Mouse (Mus musculus): ENCODE data around the gene Zfp296.
A peak's percentile ranks its signal among the peaks of the same experiment; 100 is the strongest.

Gene Zfp296

GRCm38 (mm10) chr7:19607291-19607690 is 30.2 kb downstream of the Zfp296 start:
- DNase-seq (ENCODE audit: low spot score), result no peak

DNA sequence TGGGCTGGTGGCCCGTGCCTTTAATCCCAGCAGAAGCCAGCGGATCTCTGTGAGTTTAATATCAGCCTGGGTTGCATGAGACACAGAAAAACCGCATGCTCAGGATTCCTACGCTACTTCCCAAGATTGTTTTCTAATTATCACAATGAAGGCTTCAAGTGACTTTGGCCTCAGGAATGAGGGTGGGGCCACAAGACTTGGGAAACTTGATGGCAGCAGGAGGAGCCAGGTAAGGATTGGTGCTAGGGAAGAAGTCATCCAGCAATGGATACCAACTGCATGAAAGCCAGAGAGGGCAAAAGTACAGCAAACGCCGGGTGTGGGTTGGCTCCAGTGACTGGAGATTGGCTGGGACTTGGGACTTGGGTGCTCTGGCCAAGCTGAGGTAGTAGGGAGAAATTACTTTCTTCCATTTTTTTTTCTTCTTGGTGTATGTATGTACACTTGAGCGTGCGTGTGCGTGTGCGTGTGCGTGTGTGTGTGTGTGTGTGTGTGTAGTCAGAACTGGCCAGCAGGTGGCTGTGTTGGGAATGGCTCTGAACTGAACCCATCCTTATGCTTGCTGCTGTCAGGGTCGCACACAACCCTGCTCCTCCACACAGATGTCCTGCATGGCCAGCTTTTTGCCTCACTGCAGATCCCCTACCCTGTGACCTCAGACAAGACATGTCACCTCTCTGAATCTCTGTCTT is 32.7 kb downstream of the Zfp296 start:
- peak; percentile 35 for DNase-seq (ENCODE audit: low spot score)

- no peak for DNase-seq (ENCODE audit: low spot score)
Observed at GRCm38 (mm10) chr7:19610969-19611368, 33.9 kb downstream of the Zfp296 start.

GRCm38 (mm10) chr7:19615036-19615577 is 38.0 kb downstream of the Zfp296 start:
- no peak for DNase-seq (ENCODE audit: low spot score)

DNA sequence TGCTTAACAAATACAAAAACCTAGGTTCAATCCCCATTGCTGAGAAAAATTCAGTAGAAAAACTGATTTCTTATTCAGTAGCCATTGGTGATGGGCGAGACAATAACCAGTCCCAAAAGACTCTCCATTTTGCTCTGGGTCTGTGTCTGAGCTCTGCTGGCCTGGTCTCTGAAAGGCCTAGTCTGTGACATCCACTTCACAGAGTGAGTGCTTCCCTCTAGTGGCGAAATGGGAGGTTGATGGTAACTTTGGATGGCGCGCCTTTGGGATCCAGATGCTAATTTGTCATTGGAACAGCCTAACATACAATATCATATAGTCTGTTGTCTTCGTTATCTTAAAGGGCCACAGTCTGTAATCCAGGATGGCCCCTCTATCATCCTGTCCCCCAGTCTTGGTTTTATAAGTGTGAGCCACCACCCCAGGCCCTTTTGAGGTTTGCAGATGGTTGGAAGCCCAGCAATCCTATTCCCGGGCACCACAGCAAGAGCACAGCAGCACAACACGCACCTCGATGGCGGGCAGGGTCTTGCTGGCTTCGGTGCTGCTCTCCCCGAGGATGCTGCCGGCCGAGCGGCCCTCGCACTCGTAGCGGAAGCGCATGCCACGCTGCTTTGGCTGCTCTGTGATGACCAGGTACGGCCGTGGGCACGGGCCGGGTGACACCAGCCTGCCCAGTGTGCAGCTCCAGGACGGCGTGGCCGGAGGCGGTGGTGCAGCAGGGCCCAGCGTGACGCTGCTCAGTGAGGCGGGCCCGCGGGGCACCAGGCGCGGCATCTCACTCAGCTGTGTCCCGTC is 42.1 kb downstream of the Zfp296 start:
- DNase-seq (ENCODE audit: low spot score), result peak; percentile 84

DNA sequence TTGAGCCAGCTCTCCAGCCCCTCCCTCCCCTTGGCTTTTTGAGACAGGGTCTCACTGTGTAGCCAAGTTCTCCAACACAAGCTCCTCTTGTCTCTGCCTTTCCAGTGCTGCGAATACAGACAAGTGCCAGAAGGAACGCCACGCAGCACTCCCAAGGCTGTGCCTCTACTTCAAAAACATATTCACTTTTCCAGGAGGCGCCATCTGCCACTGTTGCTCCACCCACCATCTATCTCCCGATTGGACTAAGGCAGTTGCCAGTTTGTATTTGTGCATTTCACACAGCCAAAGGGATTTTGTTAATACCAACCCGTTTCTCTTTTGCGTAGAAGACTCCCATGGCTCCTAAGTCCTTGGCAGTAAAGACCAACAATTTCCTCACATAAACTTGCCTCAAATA is 43.7 kb downstream of the Zfp296 start:
- no peak for DNase-seq (ENCODE audit: low spot score)

GRCm38 (mm10) chr7:19622241-19622640 is 45.2 kb downstream of the Zfp296 start:
- DNase-seq (ENCODE audit: low spot score), result no peak

DNA sequence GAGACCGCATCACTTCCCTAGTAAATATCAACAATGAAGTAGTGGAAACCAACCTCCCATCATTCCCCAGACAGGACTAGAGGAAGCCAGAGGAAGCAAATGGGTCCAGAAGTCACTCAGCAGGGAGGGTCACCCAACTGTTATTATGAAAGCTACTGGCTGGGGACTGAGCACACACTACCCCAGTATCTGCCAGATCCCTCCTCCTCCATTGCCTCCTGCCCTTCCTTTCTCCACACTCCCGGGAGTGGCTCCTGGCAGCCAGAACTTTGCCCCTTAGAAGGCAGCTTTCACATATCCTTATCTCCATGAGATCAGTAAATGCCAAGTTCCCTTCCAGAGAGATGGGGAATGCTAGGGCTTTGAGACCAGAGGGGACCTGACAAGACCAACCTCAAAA is 46.3 kb downstream of the Zfp296 start:
- peak; percentile 22 for DNase-seq (ENCODE audit: low spot score)

- no peak for DNase-seq (ENCODE audit: low spot score)
Observed at GRCm38 (mm10) chr7:19627721-19628120, 50.6 kb downstream of the Zfp296 start.

- no peak for DNase-seq (ENCODE audit: low spot score)
Observed at GRCm38 (mm10) chr7:19628192-19628535, 51.1 kb downstream of the Zfp296 start.

- DNase-seq (ENCODE audit: low spot score), result peak; percentile 91
Observed at GRCm38 (mm10) chr7:19628536-19629360, 51.7 kb downstream of the Zfp296 start.

DNA sequence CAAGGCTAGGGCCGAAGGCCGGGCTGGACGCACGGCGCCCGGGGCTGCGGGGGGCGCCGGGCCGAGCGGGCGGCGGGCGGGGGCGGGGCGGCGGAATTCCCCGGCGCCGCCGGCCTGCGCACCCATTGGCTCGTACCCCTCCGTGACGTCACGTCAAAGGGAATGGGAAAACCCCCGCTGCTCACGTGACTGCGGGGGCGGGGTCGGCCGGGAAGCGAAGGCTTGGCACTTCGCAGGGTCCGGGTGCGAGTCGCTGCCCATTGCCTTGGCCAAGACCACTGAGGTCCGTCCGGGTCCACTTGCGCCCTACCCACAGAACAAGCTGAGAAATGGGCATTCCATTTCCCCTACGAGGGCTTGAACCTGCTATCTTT is 52.3 kb downstream of the Zfp296 start, which contains the start of gene Relb:
TSS of gene Relb (minus strand) at position 78 of the 374 bp plus-strand sequence.
- DNase-seq (ENCODE audit: low spot score), result peak; percentile 84

All from adipocyte (in vitro differentiated cells).